Mouse (Mus musculus): ENCODE measurements at regions not wholly inside any gene's neighbourhood (a gene's known extent, or its start where the extent isn't known, plus 50 kb on each side); places are given as distances from the start of the nearest gene placed in this dataset.
"Not testable (repeated sequence)": the region's sequence is repeated elsewhere in the genome, so short reads cannot be mapped to it uniquely, and the experiment has no call there.

DNA sequence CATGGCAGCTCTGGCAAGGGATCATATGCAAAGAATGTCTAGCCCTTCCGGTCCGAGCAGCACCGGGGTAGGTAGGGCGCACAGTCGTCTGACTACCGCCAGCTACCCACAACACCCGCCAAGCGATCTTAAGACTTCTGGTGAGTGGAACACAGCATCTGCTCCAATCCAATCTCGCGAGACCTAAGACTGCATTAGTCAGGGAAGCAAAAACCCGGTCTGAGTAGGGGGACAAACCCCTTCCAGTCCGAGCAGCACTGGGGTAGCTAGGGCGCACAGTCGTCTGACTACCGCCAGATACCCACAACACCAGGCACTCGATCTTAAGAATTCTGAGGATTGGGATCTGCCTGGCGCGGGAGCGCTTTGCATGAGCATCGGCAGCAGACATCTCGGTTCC, 57.1 kb downstream of the Nap1l2 start:
- not testable (repeated sequence) for DNase-seq (ENCODE audit: low read depth)

DNA sequence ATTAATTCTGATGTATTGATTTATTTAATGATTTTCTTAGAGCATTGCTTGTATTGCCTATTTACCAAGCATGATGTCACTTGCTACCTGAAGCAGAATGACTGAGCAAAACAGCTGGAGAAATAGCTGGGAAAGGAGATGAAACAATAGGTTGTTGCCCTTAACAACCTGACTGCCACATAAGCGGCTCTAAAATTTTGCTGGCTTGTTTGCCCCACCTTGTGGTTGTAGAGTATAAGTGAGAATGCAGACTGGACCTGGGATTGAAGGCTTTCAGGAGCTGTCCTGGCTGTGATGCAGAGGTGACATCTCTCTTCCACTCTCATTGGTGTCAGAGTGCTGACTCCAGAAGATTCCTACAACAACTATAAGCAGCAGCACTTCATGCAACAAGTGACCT, 77.3 kb downstream of the Nap1l2 start:
- DNase-seq (ENCODE audit: low read depth), result peak; percentile 22

DNA sequence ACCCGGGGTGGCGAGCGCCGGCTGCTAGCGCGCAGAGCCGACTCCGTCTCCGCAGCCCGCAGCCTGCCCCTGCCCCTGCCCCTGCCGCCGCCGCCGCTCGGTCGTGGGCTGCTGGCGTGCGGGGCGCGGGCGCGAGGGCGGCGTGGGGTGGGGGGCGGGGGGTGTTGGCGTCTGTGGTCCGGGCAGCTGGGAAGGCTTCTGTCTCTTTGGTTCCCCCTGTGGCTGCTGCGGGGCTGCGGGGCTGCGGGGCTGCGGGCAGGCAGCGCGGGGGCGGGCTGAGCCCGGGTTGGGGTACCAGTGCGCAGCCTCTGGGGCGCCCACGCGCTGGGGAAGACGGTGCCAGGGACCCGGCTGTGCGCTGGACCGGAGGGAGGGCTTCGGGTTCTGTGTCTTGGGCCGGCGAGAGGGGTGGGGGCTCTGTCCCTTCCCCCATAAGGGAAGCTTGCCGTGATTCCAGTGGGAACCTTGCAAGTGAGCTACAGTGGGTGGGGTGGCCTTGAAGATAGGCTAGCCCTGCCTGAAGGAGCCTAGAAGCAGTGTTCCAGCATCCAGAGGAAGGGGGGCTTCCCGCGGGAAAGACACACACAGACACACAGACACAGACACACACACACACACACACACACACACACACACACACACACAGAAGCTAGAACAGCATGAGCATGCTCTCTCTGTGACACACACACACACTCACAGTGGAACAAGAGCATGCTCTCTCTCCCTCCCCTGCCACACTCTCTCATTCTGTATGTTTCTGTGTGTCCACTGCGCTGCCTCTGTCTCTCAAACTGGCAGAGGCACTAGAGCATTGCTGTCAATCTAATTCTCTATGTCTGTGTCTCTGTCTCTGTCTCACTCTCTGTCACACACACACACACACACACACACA, 118.5 kb downstream of the Nap1l2 start:
- DNase-seq (ENCODE audit: low read depth), result not testable (repeated sequence)

DNA sequence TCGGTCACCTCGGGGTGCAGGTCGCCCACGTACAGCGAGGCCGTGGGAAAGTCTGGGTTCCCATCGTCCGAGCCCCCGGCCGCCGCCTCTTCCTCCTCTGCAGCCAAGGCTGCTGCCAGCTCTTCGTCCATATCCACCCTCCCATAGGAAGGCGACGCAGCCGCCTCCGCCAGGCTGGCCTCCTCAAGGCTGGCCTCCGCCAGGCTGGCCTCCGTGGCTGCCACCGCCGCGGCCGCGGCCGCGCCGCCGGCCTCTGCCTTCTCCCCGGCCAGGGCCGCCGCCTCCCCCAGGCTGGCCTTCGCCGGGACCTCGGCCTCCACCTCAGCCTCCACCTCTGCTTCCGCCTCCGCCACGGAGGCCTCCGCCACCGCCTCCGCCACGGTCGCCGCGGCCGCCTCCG, 119.3 kb downstream of the Nap1l2 start:
- DNase-seq (ENCODE audit: low read depth), result not testable (repeated sequence)

DNA sequence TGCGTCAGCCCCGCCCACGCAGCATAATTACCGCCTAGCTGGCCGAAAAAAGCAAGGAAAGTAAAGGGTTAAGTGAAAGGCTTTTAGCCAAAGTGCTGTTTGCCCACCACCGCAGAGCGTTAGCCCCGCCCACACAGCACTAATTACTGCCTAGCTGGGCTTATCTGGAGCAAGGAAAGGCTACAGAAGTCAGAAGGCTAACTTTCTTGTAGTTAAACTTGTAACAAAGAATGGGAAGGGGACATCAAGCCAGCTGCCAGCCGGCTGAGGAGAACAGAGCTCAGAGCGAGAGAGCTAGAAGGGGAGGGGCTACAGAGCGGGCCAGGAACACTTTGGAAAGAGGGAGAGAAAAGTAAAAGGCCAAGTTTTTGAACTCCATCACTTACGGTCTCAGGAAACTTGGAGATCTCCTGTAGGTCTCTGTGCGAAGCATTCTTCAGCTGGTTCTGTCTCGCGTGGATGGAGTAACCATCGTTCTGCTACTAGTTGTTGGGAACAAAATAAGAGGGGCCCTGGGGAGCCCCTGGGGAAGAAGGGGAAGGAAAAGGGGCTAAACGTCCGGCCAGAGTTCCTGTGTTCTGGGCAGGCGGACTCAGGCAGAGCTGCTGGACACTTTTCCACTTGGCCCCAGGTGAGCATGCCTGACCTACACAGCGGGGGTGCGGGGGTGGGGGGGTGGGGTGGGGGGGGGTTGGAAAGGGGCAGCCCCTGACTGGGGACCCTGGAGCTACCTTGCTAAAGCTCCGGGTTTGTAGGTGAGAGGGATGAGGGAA, 98.3 kb downstream of the 1700018G05Rik start:
- no peak for DNase-seq (ENCODE audit: low read depth)

DNA sequence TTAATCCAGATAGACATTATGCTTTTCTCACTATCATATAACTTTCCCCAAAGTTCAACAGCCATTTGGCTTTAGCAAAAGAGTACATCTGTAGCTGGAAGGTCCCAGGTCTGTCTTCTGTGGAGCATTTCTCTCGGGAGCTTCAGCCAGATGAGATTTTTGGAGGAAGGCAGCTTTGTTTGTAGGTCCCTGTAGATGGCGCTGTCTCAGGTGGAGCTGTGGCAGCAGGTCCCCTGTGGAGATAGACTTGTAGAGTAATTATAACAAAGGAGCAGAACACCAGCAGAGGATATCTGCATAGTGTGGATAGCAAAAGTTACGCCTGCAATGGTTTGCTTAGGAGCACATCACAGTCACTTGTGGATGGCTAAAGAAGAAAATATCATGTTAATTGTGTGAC, 97.3 kb downstream of the 1700018G05Rik start:
- DNase-seq (ENCODE audit: low read depth), result not testable (repeated sequence)

DNA sequence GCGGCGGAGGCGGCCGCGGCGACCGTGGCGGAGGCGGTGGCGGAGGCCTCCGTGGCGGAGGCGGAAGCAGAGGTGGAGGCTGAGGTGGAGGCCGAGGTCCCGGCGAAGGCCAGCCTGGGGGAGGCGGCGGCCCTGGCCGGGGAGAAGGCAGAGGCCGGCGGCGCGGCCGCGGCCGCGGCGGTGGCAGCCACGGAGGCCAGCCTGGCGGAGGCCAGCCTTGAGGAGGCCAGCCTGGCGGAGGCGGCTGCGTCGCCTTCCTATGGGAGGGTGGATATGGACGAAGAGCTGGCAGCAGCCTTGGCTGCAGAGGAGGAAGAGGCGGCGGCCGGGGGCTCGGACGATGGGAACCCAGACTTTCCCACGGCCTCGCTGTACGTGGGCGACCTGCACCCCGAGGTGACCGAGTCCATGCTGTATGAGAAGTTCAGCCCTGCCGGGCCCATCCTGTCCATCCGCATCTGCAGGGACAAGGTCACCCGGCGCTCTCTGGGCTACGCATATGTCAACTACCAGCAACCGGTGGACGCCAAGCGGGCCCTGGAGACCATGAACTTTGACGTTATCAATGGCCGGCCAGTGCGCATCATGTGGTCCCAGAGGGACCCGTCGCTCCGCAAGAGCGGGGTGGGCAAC, 85.4 kb downstream of the 1700018G05Rik start:
- not testable (repeated sequence) for DNase-seq (ENCODE audit: low read depth)

DNA sequence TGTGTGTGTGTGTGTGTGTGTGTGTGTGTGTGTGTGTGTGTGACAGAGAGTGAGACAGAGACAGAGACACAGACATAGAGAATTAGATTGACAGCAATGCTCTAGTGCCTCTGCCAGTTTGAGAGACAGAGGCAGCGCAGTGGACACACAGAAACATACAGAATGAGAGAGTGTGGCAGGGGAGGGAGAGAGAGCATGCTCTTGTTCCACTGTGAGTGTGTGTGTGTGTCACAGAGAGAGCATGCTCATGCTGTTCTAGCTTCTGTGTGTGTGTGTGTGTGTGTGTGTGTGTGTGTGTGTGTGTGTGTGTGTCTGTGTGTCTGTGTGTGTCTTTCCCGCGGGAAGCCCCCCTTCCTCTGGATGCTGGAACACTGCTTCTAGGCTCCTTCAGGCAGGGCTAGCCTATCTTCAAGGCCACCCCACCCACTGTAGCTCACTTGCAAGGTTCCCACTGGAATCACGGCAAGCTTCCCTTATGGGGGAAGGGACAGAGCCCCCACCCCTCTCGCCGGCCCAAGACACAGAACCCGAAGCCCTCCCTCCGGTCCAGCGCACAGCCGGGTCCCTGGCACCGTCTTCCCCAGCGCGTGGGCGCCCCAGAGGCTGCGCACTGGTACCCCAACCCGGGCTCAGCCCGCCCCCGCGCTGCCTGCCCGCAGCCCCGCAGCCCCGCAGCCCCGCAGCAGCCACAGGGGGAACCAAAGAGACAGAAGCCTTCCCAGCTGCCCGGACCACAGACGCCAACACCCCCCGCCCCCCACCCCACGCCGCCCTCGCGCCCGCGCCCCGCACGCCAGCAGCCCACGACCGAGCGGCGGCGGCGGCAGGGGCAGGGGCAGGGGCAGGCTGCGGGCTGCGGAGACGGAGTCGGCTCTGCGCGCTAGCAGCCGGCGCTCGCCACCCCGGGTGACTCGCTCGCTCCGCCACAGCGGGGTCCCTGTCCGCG, 84.4 kb downstream of the 1700018G05Rik start:
- DNase-seq (ENCODE audit: low read depth), result not testable (repeated sequence)

DNA sequence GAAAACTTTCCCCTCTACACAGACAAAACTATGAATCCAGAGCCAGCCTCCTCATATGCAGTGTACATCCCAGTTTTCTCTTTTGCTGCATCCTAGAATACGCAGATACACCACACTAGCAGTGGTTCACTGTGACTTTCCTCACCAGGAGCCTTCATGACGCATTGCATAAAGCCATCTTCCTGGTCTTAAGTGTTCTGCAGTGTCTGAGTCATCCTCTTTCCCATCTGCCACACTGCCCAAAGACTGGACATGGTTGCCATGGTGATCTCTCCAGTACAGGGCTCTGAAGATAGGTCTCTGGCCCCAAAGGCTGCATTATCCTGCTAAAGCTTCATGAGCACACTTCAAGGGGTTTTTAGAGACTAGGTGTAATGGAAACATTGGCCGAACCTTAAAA, 65.8 kb downstream of the 1700018G05Rik start:
- not testable (repeated sequence) for DNase-seq (ENCODE audit: low read depth)

Data from NIH3T3 (cell line).